Mouse (Mus musculus): ENCODE results near the gene Tshz2. TPM values are rescaled to one million over a fixed set of nuclear protein-coding genes. Genes with fewer than 3 reads are reported as not detected.
A peak's percentile ranks its signal among the peaks of the same experiment; 100 is the strongest.

The Tshz2 gene
- polyA plus RNA-seq, 1 experiment from 2014 or later, result 12.0 TPM

DNA sequence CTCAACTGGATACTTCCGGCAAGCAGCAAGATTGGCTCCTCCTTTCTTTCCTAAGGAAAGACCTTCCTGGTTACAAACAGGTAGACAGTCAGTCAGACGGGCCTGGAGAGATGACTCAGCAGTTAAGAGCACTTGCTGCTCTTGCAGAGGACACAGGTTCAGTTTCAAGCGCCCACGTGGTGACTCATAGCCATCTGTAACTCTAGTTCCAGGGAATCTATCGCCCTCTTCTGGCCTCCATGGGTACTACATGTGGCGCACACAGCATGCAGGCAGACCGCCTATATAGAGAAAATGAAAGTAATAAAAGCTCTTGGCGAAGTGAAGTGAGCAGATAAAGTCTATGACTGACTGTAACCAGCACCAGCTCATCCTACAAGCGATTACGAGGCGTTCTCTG is 413.1 kb downstream of the Tshz2 start:
- H3K4me3 ChIP-seq (replicated peaks; ENCODE audit: low read length), result no peak overlapping the region
- 0 out of 2 replicates have a peak, but pooled peaks cover 3% of the 10 kb centered on the region for H3K9me3 ChIP-seq (ENCODE audit: control insufficient read depth, low read length)
- H3K9ac ChIP-seq (replicated peaks; ENCODE audit: low read depth, low read length), result no peak overlapping the region
- H3K27me3 ChIP-seq (replicated peaks; ENCODE audit: control insufficient read depth, insufficient read depth, low read length), result peaks cover 22% of the 10 kb centered on the region
- no peak overlapping the region for H3K4me2 ChIP-seq (ENCODE audit: low read length)
- WGBS, result 87% methylated on average over 11 of the region's 11 CpGs
- ATAC-seq, result no peak
- H3K27ac ChIP-seq (ENCODE audit: low read length), result no peak overlapping the region
- no peaks in the 10 kb centered on the region; the same call in 1 of the 2 replicates for H3K4me1 ChIP-seq (replicated peaks; ENCODE audit: control insufficient read depth, insufficient read depth, low read length)
- H3K36me3 ChIP-seq (ENCODE audit: control insufficient read depth, insufficient read depth), result no peaks in the 10 kb centered on the region

DNA sequence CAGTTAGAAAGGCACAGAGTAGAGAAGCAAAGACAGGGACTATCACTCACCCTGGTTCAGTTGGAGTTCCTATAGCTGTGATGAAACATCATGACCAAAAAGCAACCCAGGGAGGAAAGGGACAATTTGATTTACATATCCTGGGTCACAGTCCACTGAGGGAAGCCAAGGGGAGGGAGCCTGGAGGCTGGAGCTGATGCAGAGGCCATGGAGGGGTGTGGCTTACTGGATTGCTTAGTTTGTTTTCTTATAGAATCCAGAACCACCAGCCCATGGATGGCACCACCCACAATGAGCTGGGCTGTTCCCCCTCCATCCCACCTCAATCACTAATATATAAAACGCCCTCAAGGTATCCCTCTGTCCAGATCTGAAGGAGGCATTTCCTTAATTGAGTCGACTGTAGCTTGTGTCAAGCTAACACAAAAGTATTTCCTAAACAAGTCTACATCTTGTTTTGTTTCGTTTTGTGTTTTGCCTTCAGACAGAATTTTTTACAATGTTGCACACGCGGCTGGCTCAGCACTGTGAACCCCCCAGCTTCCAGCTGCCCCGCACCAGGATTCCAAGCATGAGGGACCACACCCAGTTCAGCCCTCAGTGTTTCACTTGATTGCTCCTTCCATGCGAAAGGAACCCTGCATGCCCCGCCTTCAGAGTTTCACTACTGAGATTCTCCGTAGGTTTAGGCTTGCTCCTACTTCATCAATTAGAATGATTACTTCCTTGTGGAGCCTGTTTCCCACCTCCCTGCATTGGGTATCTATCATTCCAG is 413.7 kb downstream of the Tshz2 start:
- 91% methylated on average over 9 of the region's 9 CpGs for WGBS
- Histone ChIP-seq H3K9ac (replicated peaks; ENCODE audit: low read depth, low read length) (no peak overlapping the region), H3K27me3 (replicated peaks; ENCODE audit: control insufficient read depth, insufficient read depth, low read length) (peaks cover 18% of the 10 kb centered on the region), H3K36me3 (ENCODE audit: control insufficient read depth, insufficient read depth) (no peaks in the 10 kb centered on the region), H3K4me2 (ENCODE audit: low read length) (no peak overlapping the region), H3K27ac (ENCODE audit: low read length) (no peak overlapping the region), H3K4me3 (replicated peaks; ENCODE audit: low read length) (no peak overlapping the region), H3K4me1 (replicated peaks; ENCODE audit: control insufficient read depth, insufficient read depth, low read length) (no peaks in the 10 kb centered on the region; the same call in 1 of the 2 replicates), H3K9me3 (ENCODE audit: control insufficient read depth, low read length) (0 out of 2 replicates have a peak, but pooled peaks cover 3% of the 10 kb centered on the region)
- no peak for ATAC-seq

DNA sequence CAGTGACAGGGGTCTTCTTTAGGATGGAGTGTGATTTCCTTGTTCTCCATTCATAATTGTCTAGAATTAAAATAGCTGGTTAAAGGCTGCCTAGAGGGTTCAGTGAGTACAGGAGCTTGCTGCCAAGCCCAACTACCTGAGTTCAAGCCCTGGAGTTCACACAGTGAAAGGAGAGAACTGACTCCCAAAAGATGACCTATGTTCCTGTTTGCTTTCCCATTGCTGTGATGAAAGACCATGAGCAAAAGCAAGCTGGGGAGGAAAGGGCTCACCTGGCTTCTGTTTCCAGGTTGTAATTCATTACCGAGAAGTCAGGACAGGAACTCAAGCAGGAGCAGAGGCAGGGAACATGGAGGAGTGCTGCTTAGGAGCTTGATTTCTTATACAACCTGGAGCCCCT is 416.0 kb downstream of the Tshz2 start:
- Histone ChIP-seq H3K27ac (ENCODE audit: low read length) (no peak overlapping the region), H3K4me1 (replicated peaks; ENCODE audit: control insufficient read depth, insufficient read depth, low read length) (no peaks in the 10 kb centered on the region; the same call in 1 of the 2 replicates), H3K9me3 (ENCODE audit: control insufficient read depth, low read length) (0 out of 2 replicates have a peak, but pooled peaks cover 3% of the 10 kb centered on the region), H3K4me3 (replicated peaks; ENCODE audit: low read length) (no peak overlapping the region), H3K36me3 (ENCODE audit: control insufficient read depth, insufficient read depth) (no peaks in the 10 kb centered on the region), H3K9ac (replicated peaks; ENCODE audit: low read depth, low read length) (no peak overlapping the region), H3K4me2 (ENCODE audit: low read length) (no peak overlapping the region), H3K27me3 (replicated peaks; ENCODE audit: control insufficient read depth, insufficient read depth, low read length) (peaks cover 2% of the 10 kb centered on the region)
- no peak for ATAC-seq
- WGBS, result 93% methylated on average over 1 of the region's 1 CpGs

DNA sequence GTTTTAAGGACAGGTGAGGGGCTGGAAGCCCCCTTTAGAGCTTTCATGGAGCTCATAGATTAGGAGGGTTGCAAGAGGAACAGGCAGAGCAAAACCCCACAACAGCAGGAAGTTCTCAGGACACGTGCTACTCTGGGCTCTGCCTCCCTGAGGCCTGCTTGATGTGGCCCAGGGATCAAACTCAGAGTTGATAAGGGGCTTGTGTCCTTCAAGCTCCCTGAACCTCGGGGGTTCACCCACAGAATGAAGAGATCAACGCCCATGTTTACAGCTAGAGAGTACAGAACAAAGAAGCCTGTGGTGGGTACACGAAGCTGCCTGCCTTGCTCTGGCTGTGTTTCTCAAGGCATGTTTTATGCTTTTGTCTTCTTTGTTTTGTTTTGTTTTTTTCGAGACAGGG is 417.8 kb downstream of the Tshz2 start:
- Histone ChIP-seq H3K27me3 (replicated peaks; ENCODE audit: control insufficient read depth, insufficient read depth, low read length) (peaks cover 6% of the 10 kb centered on the region), H3K9me3 (ENCODE audit: control insufficient read depth, low read length) (0 out of 2 replicates have a peak, but pooled peaks cover 3% of the 10 kb centered on the region), H3K4me3 (replicated peaks; ENCODE audit: low read length) (no peak overlapping the region), H3K27ac (ENCODE audit: low read length) (no peak overlapping the region), H3K4me1 (replicated peaks; ENCODE audit: control insufficient read depth, insufficient read depth, low read length) (no peaks in the 10 kb centered on the region; the same call in 1 of the 2 replicates), H3K4me2 (ENCODE audit: low read length) (no peak overlapping the region), H3K36me3 (ENCODE audit: control insufficient read depth, insufficient read depth) (no peaks in the 10 kb centered on the region), H3K9ac (replicated peaks; ENCODE audit: low read depth, low read length) (no peak overlapping the region)
- WGBS, result 16% methylated on average over 5 of the region's 5 CpGs
- no peak for ATAC-seq

DNA sequence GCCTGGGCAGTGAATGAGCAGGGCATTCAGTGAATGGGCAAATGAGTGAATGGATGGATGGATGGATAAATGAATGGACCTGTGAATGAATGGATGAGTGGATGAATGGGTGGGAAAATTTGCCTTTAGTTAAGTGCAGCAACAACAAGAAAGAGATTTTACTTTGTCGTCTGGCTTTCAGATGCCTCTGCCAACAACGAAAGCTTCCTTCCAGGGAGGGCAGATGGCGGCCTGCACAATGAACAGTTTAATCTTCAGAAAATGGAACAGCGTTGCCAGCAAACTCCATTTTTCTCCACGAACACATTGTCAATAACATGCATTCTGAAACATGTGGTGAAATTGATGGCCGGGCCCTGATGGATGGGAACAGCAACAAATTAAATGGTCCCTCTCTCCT is 418.6 kb downstream of the Tshz2 start:
- Histone ChIP-seq H3K27ac (ENCODE audit: low read length) (no peak overlapping the region), H3K4me3 (replicated peaks; ENCODE audit: low read length) (no peak overlapping the region), H3K9ac (replicated peaks; ENCODE audit: low read depth, low read length) (no peak overlapping the region), H3K9me3 (ENCODE audit: control insufficient read depth, low read length) (0 out of 2 replicates have a peak, but pooled peaks cover 3% of the 10 kb centered on the region), H3K4me2 (ENCODE audit: low read length) (no peak overlapping the region), H3K27me3 (replicated peaks; ENCODE audit: control insufficient read depth, insufficient read depth, low read length) (peaks cover 6% of the 10 kb centered on the region), H3K4me1 (replicated peaks; ENCODE audit: control insufficient read depth, insufficient read depth, low read length) (no peaks in the 10 kb centered on the region; the same call in 1 of the 2 replicates), H3K36me3 (ENCODE audit: control insufficient read depth, insufficient read depth) (no peaks in the 10 kb centered on the region)
- 17% methylated on average over 6 of the region's 6 CpGs for WGBS
- peak; percentile 68 for ATAC-seq

DNA sequence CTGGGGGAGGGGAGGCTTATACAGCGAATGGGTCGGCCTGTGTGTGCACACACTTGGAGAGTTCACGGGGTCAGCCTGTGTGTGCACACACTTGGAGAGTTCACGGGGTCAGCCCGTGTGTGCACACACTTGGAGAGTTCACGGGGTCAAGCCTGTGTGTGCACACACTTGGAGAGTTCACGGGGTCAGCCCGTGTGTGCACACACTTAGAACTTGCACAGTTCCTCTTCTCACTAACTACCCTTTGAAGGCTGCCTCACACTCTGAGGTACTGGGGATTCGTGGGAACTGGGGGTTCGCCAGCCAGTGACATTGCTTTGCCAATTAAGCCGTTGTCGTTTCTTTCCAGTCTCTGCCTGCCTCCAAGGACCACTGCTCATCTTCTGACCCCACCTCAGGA is 422.1 kb downstream of the Tshz2 start:
- H3K9me3 ChIP-seq (ENCODE audit: control insufficient read depth, low read length), result no peaks in the 10 kb centered on the region
- no peak overlapping the region for H3K27ac ChIP-seq (ENCODE audit: low read length)
- WGBS, result 85% methylated on average over 12 of the region's 12 CpGs
- no peak overlapping the region for H3K9ac ChIP-seq (replicated peaks; ENCODE audit: low read depth, low read length)
- H3K36me3 ChIP-seq (ENCODE audit: control insufficient read depth, insufficient read depth), result no peaks in the 10 kb centered on the region
- H3K4me1 ChIP-seq (replicated peaks; ENCODE audit: control insufficient read depth, insufficient read depth, low read length), result no peaks in the 10 kb centered on the region; the same call in 1 of the 2 replicates
- no peak overlapping the region for H3K4me2 ChIP-seq (ENCODE audit: low read length)
- peaks cover 6% of the 10 kb centered on the region for H3K27me3 ChIP-seq (replicated peaks; ENCODE audit: control insufficient read depth, insufficient read depth, low read length)
- ATAC-seq, result no peak
- no peak overlapping the region for H3K4me3 ChIP-seq (replicated peaks; ENCODE audit: low read length)

DNA sequence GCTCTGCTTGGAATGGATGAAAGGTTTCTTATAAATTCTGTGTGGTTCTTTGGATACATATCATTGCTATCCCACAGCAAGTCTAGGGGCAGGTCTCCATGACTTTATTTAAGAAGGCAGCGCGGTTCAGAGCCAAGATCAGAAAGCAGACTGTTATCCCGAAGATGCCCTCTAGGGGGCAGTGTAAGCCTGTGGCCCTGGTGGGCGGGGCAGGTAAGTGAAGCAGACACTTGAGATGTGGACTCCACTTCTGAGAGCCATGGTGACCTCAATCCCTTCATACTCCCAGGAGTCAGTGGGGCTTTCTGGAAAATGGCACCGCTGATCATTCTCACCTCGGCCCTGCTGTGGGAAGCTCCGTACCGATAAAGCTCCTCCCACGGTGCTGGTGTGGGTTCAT is 422.6 kb downstream of the Tshz2 start:
- 34% methylated on average over 9 of the region's 9 CpGs for WGBS
- no peaks in the 10 kb centered on the region for H3K9me3 ChIP-seq (ENCODE audit: control insufficient read depth, low read length)
- H3K4me2 ChIP-seq (ENCODE audit: low read length), result no peak overlapping the region
- no peak overlapping the region for H3K9ac ChIP-seq (replicated peaks; ENCODE audit: low read depth, low read length)
- H3K27me3 ChIP-seq (replicated peaks; ENCODE audit: control insufficient read depth, insufficient read depth, low read length), result peaks cover 6% of the 10 kb centered on the region
- no peaks in the 10 kb centered on the region; the same call in 1 of the 2 replicates for H3K4me1 ChIP-seq (replicated peaks; ENCODE audit: control insufficient read depth, insufficient read depth, low read length)
- no peaks in the 10 kb centered on the region for H3K36me3 ChIP-seq (ENCODE audit: control insufficient read depth, insufficient read depth)
- H3K27ac ChIP-seq (ENCODE audit: low read length), result no peak overlapping the region
- ATAC-seq, result no peak
- H3K4me3 ChIP-seq (replicated peaks; ENCODE audit: low read length), result no peak overlapping the region

DNA sequence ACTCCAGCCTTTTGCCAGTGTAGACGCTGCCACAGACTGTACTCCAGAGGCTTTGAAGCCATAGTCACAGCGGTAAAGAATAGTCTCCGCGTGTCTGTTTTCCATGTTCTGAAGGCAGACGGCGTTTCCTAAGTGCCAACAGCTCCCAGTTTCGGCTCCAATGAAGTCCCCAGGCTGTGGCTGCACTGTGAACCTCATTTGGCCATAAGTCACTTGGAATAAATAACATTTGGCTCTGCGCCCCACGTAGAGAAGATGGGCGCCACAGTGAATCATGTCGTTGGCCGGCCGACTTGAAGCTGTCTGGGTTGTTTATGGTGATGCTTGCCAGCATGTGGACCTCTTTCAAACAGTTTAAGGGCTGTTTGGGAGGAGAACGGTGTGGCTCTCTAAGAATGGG is 426.0 kb downstream of the Tshz2 start:
- no peaks in the 10 kb centered on the region for H3K9me3 ChIP-seq (ENCODE audit: control insufficient read depth, low read length)
- H3K4me1 ChIP-seq (replicated peaks; ENCODE audit: control insufficient read depth, insufficient read depth, low read length), result no peaks in the 10 kb centered on the region
- ATAC-seq, result peak; percentile 75
- H3K27ac ChIP-seq (ENCODE audit: low read length), result no peak overlapping the region
- H3K27me3 ChIP-seq (replicated peaks; ENCODE audit: control insufficient read depth, insufficient read depth, low read length), result peaks cover 5% of the 10 kb centered on the region
- no peak overlapping the region for H3K4me2 ChIP-seq (ENCODE audit: low read length)
- no peak overlapping the region for H3K9ac ChIP-seq (replicated peaks; ENCODE audit: low read depth, low read length)
- H3K4me3 ChIP-seq (replicated peaks; ENCODE audit: low read length), result no peak overlapping the region
- WGBS, result 61% methylated on average over 14 of the region's 14 CpGs
- no peaks in the 10 kb centered on the region for H3K36me3 ChIP-seq (ENCODE audit: control insufficient read depth, insufficient read depth)

DNA sequence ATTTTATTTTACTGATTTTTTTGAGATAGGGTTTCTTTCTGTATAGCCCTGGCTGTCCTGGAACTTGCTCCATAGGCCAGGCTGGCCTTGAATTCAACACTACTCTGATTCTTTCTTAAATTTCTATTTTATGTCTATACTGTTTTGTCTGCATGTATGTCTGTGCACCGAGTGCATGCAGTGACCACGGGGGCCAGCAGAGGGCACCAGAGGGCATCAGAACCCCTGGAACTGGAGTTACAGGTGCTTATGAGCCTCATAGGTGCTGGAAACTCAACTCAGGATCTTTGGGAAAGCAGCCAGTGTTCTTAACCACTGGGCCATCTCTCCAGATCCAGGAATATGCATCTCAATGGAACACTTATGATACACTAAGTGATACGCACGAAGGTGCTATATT is 427.3 kb downstream of the Tshz2 start:
- no peak for ATAC-seq
- Histone ChIP-seq H3K9me3 (ENCODE audit: control insufficient read depth, low read length) (no peaks in the 10 kb centered on the region), H3K4me1 (replicated peaks; ENCODE audit: control insufficient read depth, insufficient read depth, low read length) (no peaks in the 10 kb centered on the region), H3K4me2 (ENCODE audit: low read length) (no peak overlapping the region), H3K36me3 (ENCODE audit: control insufficient read depth, insufficient read depth) (no peaks in the 10 kb centered on the region), H3K27me3 (replicated peaks; ENCODE audit: control insufficient read depth, insufficient read depth, low read length) (no peaks in the 10 kb centered on the region), H3K4me3 (replicated peaks; ENCODE audit: low read length) (no peak overlapping the region), H3K9ac (replicated peaks; ENCODE audit: low read depth, low read length) (no peak overlapping the region), H3K27ac (ENCODE audit: low read length) (no peak overlapping the region)
- 69% methylated on average over 4 of the region's 4 CpGs for WGBS
